Mouse (Mus musculus): Measurements from ENCODE around the gene Pbdc1. TPM values are rescaled to one million over a fixed set of nuclear protein-coding genes. Genes with fewer than 3 reads are reported as not detected.

Gene Pbdc1
- total RNA-seq (2012; rRNA removed) (43.8 and 45.4 TPM in 2 replicates), polyA plus RNA-seq (2012; ENCODE audit: insufficient read depth in 1 of 2, insufficient read length in 2 of 2, low read depth in 1 of 2, low replicate concordance in 2 of 2, missing spikeins in 1 of 2) (10 to 100 TPM in 1 of 2 experiments, not detected in 1; 54.8 TPM)

GRCm38 (mm10) chrX:105079615-105080092 is at the start of gene Pbdc1:
Gene Pbdc1 (plus strand): TSS chrX:105079756.
- H3K4me1 ChIP-seq (ENCODE audit: control insufficient read depth in 1 of 2, insufficient read depth in 2 of 2, low read length in 2 of 2) = peaks cover 0 to 2% of the 10 kb centered on the region in 2 experiments; a peak in 2 of 4 replicates
- TF ChIP-seq SIN3A (IDR thresholded peaks at IDR 0.05; ENCODE audit: low read length) (peak; percentile 51), JUND (IDR thresholded peaks at IDR 0.05; ENCODE audit: low read depth, low read length) (peak; percentile 73), RAD21 (IDR thresholded peaks at IDR 0.05; ENCODE audit: low read depth, low read length) (no peak), USF2 (IDR thresholded peaks at IDR 0.05; ENCODE audit: borderline replicate concordance in 1 of 2, insufficient read depth in 1 of 2, low read depth in 1 of 2, low read length in 2 of 2) (no peak), BHLHE40 (IDR thresholded peaks at IDR 0.05; ENCODE audit: borderline replicate concordance, low read depth, low read length) (no peak), TBP (IDR thresholded peaks at IDR 0.05; ENCODE audit: low read depth, low read length) (peak; percentile 15; the same call in 1 of the 2 replicates), ELF1 (IDR thresholded peaks at IDR 0.05; ENCODE audit: low read depth, low read length) (peak; percentile 87), MAX (IDR thresholded peaks at IDR 0.05; ENCODE audit: low read length) (peak; percentile 80; the same call in 1 of the 2 replicates), CHD2 (IDR thresholded peaks at IDR 0.05; ENCODE audit: low read length) (no peak), TAL1 (IDR thresholded peaks at IDR 0.05; ENCODE audit: low read length) (no peak), EP300 (IDR thresholded peaks at IDR 0.05; ENCODE audit: low read depth in 1 of 2, low read length in 2 of 2) (no peak), ZNF384 (IDR thresholded peaks at IDR 0.05; ENCODE audit: low read depth, low read length) (peak; percentile 49), USF1 (IDR thresholded peaks at IDR 0.05; ENCODE audit: low read depth, low read length) (peak; percentile 58), E2F4 (IDR thresholded peaks at IDR 0.05; ENCODE audit: borderline replicate concordance, low read depth, low read length) (no peak), MXI1 (IDR thresholded peaks at IDR 0.05; ENCODE audit: low read depth, low read length) (peak; percentile 84), NRF1 (IDR thresholded peaks at IDR 0.05; ENCODE audit: insufficient read depth, low read depth, low read length, poor library complexity, severe bottlenecking) (peak; percentile 87), ETS1 (IDR thresholded peaks at IDR 0.05; ENCODE audit: low read depth, low read length) (peak; percentile 44; the same call in 1 of the 2 replicates), POLR2AphosphoS2 (IDR thresholded peaks at IDR 0.05; ENCODE audit: low read length) (peak; percentile 32; the same call in 1 of the 2 replicates), TCF12 (IDR thresholded peaks at IDR 0.05; ENCODE audit: low read depth, low read length) (no peak), SMC3 (IDR thresholded peaks at IDR 0.05; ENCODE audit: low read depth, low read length) (no peak), ZC3H11A (IDR thresholded peaks at IDR 0.05; ENCODE audit: low read depth, low read length) (no peak), POLR2A (IDR thresholded peaks at IDR 0.05; ENCODE audit: control insufficient read depth in 1 of 2, insufficient read depth in 1 of 2, low read depth in 1 of 2, low read length in 2 of 2, poor library complexity in 1 of 2) (peak in 1 of 2 experiments; percentile 75; a peak in 2 of 4 replicates), GABPA (IDR thresholded peaks at IDR 0.05; ENCODE audit: low read depth, low read length) (no peak), NELFE (IDR thresholded peaks at IDR 0.05; ENCODE audit: low read depth, low read length) (peak; percentile 77), ZMIZ1 (IDR thresholded peaks at IDR 0.05; ENCODE audit: low read depth, low read length) (no peak), HCFC1 (IDR thresholded peaks at IDR 0.05; ENCODE audit: low read depth, low read length) (peak; percentile 87), MYB (IDR thresholded peaks at IDR 0.05; ENCODE audit: low read depth, low read length) (peak; percentile 78), MYC (IDR thresholded peaks at IDR 0.05; ENCODE audit: low read depth, low read length) (peak; percentile 95), UBTF (IDR thresholded peaks at IDR 0.05; ENCODE audit: borderline replicate concordance, insufficient read depth, low read depth, low read length) (no peak), GATA1 (IDR thresholded peaks at IDR 0.05; ENCODE audit: low read depth, low read length) (no peak)
- peaks cover 11% of the 10 kb centered on the region for H3K79me2 ChIP-seq (ENCODE audit: control insufficient read depth, insufficient read depth, low read length, poor library complexity)
- H3K9ac ChIP-seq (ENCODE audit: control insufficient read depth, low read depth, low read length, poor library complexity, severe bottlenecking) = peak within 1 kb of the TSS; percentile 95
- H3K4me3 ChIP-seq (ENCODE audit: control insufficient read depth in 1 of 2, insufficient read depth in 1 of 2, low read depth in 2 of 2, low read length in 2 of 2) = peak within 1 kb of the TSS; percentile 66 to 93
- no peaks in the 10 kb centered on the region for H3K27me3 ChIP-seq (ENCODE audit: control insufficient read depth in 1 of 2, insufficient read depth in 2 of 2, low read length in 2 of 2)
- H3K27ac ChIP-seq (ENCODE audit: control insufficient read depth, low read depth, low read length) = peak within 1 kb of the TSS; percentile 97
- peaks cover 4 to 20% of the 10 kb centered on the region in 2 experiments for H3K36me3 ChIP-seq (ENCODE audit: control insufficient read depth in 1 of 2, insufficient read depth in 2 of 2, low read length in 2 of 2)
- no peaks in the 10 kb centered on the region for H3K9me3 ChIP-seq (replicated peaks; ENCODE audit: insufficient read depth, low read length)
- peak; percentile 92 for DNase-seq (ENCODE audit: low read depth, low spot score)
